Mouse (Mus musculus) heart, embryonic 11.5 days (tissue): ENCODE measurements around the gene Sesn3. TPM values are rescaled to one million over a fixed set of nuclear protein-coding genes. Genes with fewer than 3 reads are reported as not detected.

Experiments
- ATAC-seq: fragments of 200-750 bp; cut with Nextera tagmentation; replicated peaks from 2 replicates; pipeline ENCODE4 v1.8.0; 2017; ENCODE audit warnings: moderate library complexity; ENCODE audit not compliant: insufficient number of reproducible peaks, low FRiP score, low TSS enrichment
- H3K27ac ChIP-seq: fragments of 300-500 bp; sonication (generic); 2 replicates; pipeline ENCODE4 v1.5.1; 2014; ENCODE audit warnings: mild to moderate bottlenecking, low read depth, low read length
- H3K27me3 ChIP-seq: fragments of 300-500 bp; sonication (generic); 2 replicates; pipeline ENCODE4 v1.6.1; 2014; ENCODE audit warnings: mild to moderate bottlenecking, low read length, mixed read lengths; ENCODE audit not compliant: control insufficient read depth, insufficient read depth
- H3K36me3 ChIP-seq: fragments of 300-500 bp; sonication (generic); 2 replicates; pipeline ENCODE4 v1.6.1; 2014; ENCODE audit warnings: mild to moderate bottlenecking, low read length, moderate library complexity, mixed read lengths; ENCODE audit not compliant: control insufficient read depth, insufficient read depth
- H3K4me1 ChIP-seq: fragments of 300-500 bp; sonication (generic); 2 replicates; pipeline ENCODE4 v1.6.1; 2014; ENCODE audit warnings: low read length; ENCODE audit not compliant: control insufficient read depth, insufficient read depth
- H3K4me2 ChIP-seq: fragments of 300-500 bp; sonication (generic); 2 replicates; pipeline ENCODE4 v1.6.1; 2014; ENCODE audit warnings: mild to moderate bottlenecking, moderate library complexity
- H3K4me3 ChIP-seq: fragments of 300-500 bp; sonication (generic); 2 replicates; pipeline ENCODE4 v1.5.1; 2014; ENCODE audit warnings: low read depth, low read length
- H3K9ac ChIP-seq: fragments of 300-500 bp; sonication (generic); 2 replicates; pipeline ENCODE4 v1.6.1; 2014; ENCODE audit warnings: mild to moderate bottlenecking, low read depth, low read length, moderate library complexity
- H3K9me3 ChIP-seq: fragments of 300-500 bp; sonication (generic); replicated peaks from 2 replicates; pipeline ENCODE4 v1.6.1; 2016; ENCODE audit warnings: low read length; ENCODE audit not compliant: control insufficient read depth
- WGBS: fragments of 180-500 bp; shearing (Covaris S2); extraction: QIAGEN DNeasy Blood & Tissue Kit; methylation state at CpG from one replicate; pipeline ENCODE4 v1.1.7; 2014; ENCODE audit not compliant: insufficient replicate concordance; 5-methylcytosine and 5-hydroxymethylcytosine counted together
- polyA plus RNA-seq: library from polyadenylated mRNA; unstranded; fragments of >200 nt; fragmentation: Nextera tagmentation; extraction: Ambion mirVana; gene quantifications from 2 replicates; pipeline ENCODE4 v1.2.1, GENCODE M21; 2014

The Sesn3 gene
- polyA plus RNA-seq, 1 experiment from 2014 or later: 21.0 TPM

GRCm38 (mm10) chr9:14367850-14368249 is 93.0 kb downstream of the Sesn3 start:
- Histone ChIP-seq H3K36me3 (no peaks in the 10 kb centered on the region), H3K4me1 (0 out of 2 replicates have a peak, but pooled peaks cover 2% of the 10 kb centered on the region), H3K27ac (no peak overlapping the region), H3K27me3 (no peaks in the 10 kb centered on the region), H3K4me3 (no peak overlapping the region), H3K9ac (no peak overlapping the region), H3K4me2 (no peak overlapping the region), H3K9me3 (no peaks in the 10 kb centered on the region)
- 88% methylated on average over 4 of the region's 4 CpGs for WGBS
- ATAC-seq: no peak

GRCm38 (mm10) chr9:14369271-14369670 is 94.4 kb downstream of the Sesn3 start:
- Histone ChIP-seq H3K27me3 (no peaks in the 10 kb centered on the region), H3K9ac (no peak overlapping the region), H3K4me1 (0 out of 2 replicates have a peak, but pooled peaks cover 2% of the 10 kb centered on the region), H3K27ac (peak overlapping the region; percentile 42; the same call in 1 of the 2 replicates), H3K4me2 (no peak overlapping the region; the same call in 1 of the 2 replicates), H3K36me3 (no peaks in the 10 kb centered on the region), H3K9me3 (no peaks in the 10 kb centered on the region), H3K4me3 (no peak overlapping the region)
- peak; percentile 90 for ATAC-seq

- H3K4me1 ChIP-seq: no peaks in the 10 kb centered on the region
- H3K4me3 ChIP-seq: no peak overlapping the region
- H3K4me2 ChIP-seq: no peak overlapping the region
- ATAC-seq: no peak
- no peak overlapping the region for H3K9ac ChIP-seq
- no peaks in the 10 kb centered on the region for H3K27me3 ChIP-seq
- no peak overlapping the region for H3K27ac ChIP-seq
- no peaks in the 10 kb centered on the region for H3K36me3 ChIP-seq
- H3K9me3 ChIP-seq: no peaks in the 10 kb centered on the region
Observed at GRCm38 (mm10) chr9:14372440-14372839, 97.6 kb downstream of the Sesn3 start.

GRCm38 (mm10) chr9:14376149-14376548 is 101.3 kb downstream of the Sesn3 start:
- peaks cover 6% of the 10 kb centered on the region; the same call in 1 of the 2 replicates for H3K4me1 ChIP-seq
- ATAC-seq: no peak
- H3K27ac ChIP-seq: no peak overlapping the region
- 85% methylated on average over 4 of the region's 4 CpGs for WGBS
- no peaks in the 10 kb centered on the region for H3K9me3 ChIP-seq
- H3K27me3 ChIP-seq: no peaks in the 10 kb centered on the region
- H3K9ac ChIP-seq: no peak overlapping the region
- H3K4me3 ChIP-seq: no peak overlapping the region
- no peak overlapping the region for H3K4me2 ChIP-seq
- no peaks in the 10 kb centered on the region for H3K36me3 ChIP-seq

GRCm38 (mm10) chr9:14378151-14378550 is 103.3 kb downstream of the Sesn3 start:
- Histone ChIP-seq H3K4me3 (no peak overlapping the region), H3K27ac (no peak overlapping the region), H3K27me3 (no peaks in the 10 kb centered on the region), H3K36me3 (no peaks in the 10 kb centered on the region), H3K9ac (no peak overlapping the region), H3K4me1 (peaks cover 16% of the 10 kb centered on the region), H3K9me3 (no peaks in the 10 kb centered on the region), H3K4me2 (no peak overlapping the region)
- ATAC-seq: no peak
- WGBS: 91% methylated on average over 2 of the region's 2 CpGs

- WGBS: 18% methylated on average over 8 of the region's 8 CpGs
- Histone ChIP-seq H3K27me3 (no peaks in the 10 kb centered on the region), H3K27ac (peak overlapping the region; percentile 60), H3K9ac (peak overlapping the region; percentile 77), H3K4me1 (peaks cover 16% of the 10 kb centered on the region), H3K4me2 (peak overlapping the region; percentile 98), H3K9me3 (no peaks in the 10 kb centered on the region), H3K36me3 (no peaks in the 10 kb centered on the region), H3K4me3 (peak overlapping the region; percentile 64)
- ATAC-seq: no peak
Observed at GRCm38 (mm10) chr9:14379769-14380385, 105.0 kb downstream of the Sesn3 start.

- Histone ChIP-seq H3K36me3 (no peaks in the 10 kb centered on the region), H3K4me2 (peak overlapping the region; percentile 98), H3K9me3 (no peaks in the 10 kb centered on the region), H3K9ac (peak overlapping the region; percentile 77), H3K4me1 (peaks cover 16% of the 10 kb centered on the region), H3K27me3 (no peaks in the 10 kb centered on the region), H3K4me3 (peak overlapping the region; percentile 64), H3K27ac (peak overlapping the region; percentile 60)
- under 1% methylated on average over 70 of the region's 76 CpGs for WGBS
- ATAC-seq: peak; percentile 95
Observed at GRCm38 (mm10) chr9:14380386-14381285, 105.8 kb downstream of the Sesn3 start.

GRCm38 (mm10) chr9:14381353-14382055 is 106.6 kb downstream of the Sesn3 start, which contains the start of gene Endod1:
TSS of gene Endod1 (minus strand) at chr9:14381507.
- H3K4me1 ChIP-seq: peaks cover 16% of the 10 kb centered on the region
- H3K27ac ChIP-seq: peak within 1 kb of the TSS; percentile 60
- H3K9me3 ChIP-seq: no peaks in the 10 kb centered on the region
- WGBS: 4% methylated on average over 8 of the region's 8 CpGs
- peak; percentile 43 for ATAC-seq
- peak within 1 kb of the TSS; percentile 98 for H3K4me2 ChIP-seq
- H3K9ac ChIP-seq: peak within 1 kb of the TSS; percentile 77
- no peaks in the 10 kb centered on the region for H3K36me3 ChIP-seq
- peak within 1 kb of the TSS; percentile 64 for H3K4me3 ChIP-seq
- H3K27me3 ChIP-seq: no peaks in the 10 kb centered on the region
